Mouse (Mus musculus): ENCODE results near the gene Scn8a.
A peak's percentile ranks its signal among the peaks of the same experiment; 100 is the strongest.

The Scn8a gene

DNA sequence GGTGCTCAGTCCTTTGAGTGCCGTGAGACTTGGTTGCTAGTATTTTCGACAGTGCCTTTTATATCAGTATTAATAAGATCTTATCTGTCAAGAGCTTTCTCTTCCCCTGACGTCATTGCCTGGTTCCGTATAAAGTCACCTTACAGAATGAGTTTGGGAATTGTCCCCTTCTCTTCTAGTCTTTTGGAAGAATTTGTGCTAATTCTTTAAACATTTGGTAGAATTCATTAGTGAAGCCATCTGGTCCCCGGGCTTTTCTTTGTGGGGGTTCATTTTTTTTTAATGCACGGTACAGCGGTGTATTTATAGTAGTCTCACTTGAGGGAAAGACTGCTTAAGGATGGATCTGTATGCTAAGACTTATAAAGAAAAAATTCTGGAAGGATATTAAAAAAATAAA, 84.3 kb downstream of the Scn8a start:
- no peak for DNase-seq (ENCODE audit: low spot score in 2 of 2)

- no peak for DNase-seq (ENCODE audit: low spot score in 2 of 2)
Measured at GRCm38 (mm10) chr15:100954751-100955150, 85.1 kb downstream of the Scn8a start.

DNA sequence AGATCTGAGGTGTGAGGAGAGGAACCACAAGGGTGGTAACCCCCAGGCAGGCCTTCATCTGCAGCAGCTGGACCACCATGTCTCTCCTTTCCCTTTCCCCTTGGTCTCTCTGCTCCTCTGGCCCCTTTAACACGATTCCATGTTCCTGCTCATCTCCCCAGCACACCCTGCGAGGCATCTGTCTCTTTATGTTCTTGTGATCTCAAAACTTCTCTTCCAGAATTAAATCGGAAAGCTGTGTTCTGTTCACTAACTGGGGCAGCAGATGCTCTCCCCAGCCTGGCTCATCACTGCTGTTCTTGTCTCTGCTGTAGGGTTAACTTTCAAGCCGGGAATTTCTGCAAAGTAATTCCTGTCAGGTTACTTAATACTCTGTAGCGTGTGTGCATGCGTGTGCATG, 91.3 kb downstream of the Scn8a start:
- no peak for DNase-seq (ENCODE audit: low spot score in 2 of 2)

DNA sequence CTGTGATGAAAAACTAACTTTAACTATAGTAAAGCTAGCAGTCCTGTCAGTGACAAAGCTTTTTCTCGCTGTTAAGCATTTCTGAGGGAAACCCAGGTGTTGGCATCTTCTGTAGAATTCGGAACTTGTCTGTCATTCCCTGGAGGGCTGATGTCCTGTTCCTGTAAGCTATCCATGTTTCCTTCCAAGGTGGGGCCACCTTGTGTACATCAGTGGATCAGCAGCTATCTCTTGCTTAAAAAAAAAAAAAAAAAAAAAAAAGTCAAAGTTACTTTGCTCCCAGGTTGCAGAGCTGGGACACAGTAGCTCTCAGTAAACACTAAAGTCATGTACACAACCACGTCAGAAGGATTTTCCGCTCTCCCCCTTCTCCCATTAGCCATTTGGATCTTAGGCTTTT, 91.9 kb downstream of the Scn8a start:
- DNase-seq (ENCODE audit: low spot score in 2 of 2), result no peak

- no peak for DNase-seq (ENCODE audit: low spot score in 2 of 2)
Measured at GRCm38 (mm10) chr15:100971443-100971842, 101.8 kb downstream of the Scn8a start.

DNA sequence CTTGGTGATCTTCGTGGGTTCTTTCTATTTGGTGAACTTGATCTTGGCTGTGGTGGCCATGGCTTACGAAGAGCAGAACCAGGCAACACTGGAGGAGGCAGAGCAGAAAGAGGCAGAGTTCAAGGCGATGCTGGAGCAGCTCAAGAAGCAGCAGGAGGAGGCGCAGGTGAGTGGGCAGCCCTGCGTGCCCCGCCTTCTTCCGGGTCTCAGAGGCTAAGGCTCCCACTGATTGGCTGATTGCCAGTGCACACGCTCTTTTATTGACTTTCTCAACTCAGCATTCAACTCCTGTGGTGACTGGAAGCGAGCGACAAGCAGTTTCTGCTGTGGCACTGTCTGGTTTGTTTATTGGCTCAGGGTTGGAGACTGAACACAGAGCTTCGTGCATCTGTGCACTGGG, 103.1 kb downstream of the Scn8a start:
- no peak for DNase-seq (ENCODE audit: low spot score in 2 of 2)

- peak in 1 of 2 experiments; percentile 13 for DNase-seq (ENCODE audit: low spot score in 2 of 2)
Measured at GRCm38 (mm10) chr15:100974679-100975078, 105.0 kb downstream of the Scn8a start.

GRCm38 (mm10) chr15:100983427-100984153, 113.9 kb downstream of the Scn8a start:
- no peak for DNase-seq (ENCODE audit: low spot score in 2 of 2)

DNA sequence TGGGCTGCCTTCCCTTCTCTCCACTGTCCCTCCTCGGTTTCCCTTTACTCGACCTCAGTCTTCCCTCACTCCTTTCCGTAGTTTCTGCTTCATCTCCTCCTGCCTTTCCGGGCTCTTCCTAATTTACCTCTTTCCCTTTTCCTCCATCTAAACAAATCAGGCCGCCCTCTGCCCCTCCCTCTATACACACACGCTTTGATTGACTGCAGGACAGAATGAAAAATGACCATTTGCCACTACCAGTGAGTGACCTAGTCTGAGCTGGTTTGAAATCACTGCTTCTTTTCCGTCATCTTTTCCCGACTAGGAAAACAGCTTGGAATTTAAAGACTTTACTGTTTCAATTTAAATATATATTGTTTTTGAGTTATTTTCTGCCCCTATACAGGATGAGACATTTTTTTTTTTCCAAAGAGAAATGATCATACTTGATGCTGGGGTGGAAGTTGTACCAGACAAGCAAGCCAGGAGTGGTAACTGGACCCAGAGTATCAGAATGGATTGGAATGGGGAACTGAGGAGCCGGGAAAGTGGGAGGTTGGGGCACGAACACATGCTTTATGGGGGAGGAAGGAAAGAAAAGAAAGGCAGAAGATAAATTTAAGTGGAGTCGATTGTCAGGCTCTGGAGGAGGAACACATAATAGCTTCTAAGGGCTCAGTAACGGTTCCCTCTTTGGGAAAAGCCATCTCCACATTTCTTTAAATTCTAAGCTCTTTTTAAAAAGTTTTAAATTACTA, 114.7 kb downstream of the Scn8a start:
- no peak for DNase-seq (ENCODE audit: low spot score in 2 of 2)

GRCm38 (mm10) chr15:100986479-100986878, 116.8 kb downstream of the Scn8a start:
- DNase-seq (ENCODE audit: low spot score in 2 of 2), result no peak

- DNase-seq (ENCODE audit: low spot score in 2 of 2), result no peak
Measured at GRCm38 (mm10) chr15:100987031-100987430, 117.4 kb downstream of the Scn8a start.

- DNase-seq (ENCODE audit: low spot score in 2 of 2), result no peak
Measured at GRCm38 (mm10) chr15:100990283-100990682, 120.6 kb downstream of the Scn8a start.

DNA sequence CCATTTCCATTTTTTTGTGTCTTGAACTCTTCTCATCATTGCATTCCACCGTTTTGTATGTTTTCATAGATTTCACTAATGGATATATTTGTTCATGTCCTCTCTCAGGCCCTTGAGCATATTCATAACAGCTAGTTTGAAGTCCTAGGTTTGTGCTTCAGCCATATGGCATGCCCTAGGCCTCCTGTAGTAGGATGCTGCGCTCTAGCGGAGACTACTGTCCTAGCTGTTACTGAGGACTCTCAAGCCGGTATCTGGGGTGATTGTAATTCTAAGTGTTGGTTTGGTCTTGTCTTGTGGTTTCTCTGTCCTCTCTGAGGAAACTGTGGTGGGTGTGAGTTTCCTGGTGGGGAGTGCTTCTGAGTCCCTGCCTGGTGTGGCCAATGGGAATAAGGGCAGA, 127.4 kb downstream of the Scn8a start:
- DNase-seq (ENCODE audit: low spot score in 2 of 2), result no peak

- DNase-seq (ENCODE audit: low spot score in 2 of 2), result no peak
Measured at GRCm38 (mm10) chr15:101001685-101002084, 132.0 kb downstream of the Scn8a start.

GRCm38 (mm10) chr15:101002466-101002865, 132.8 kb downstream of the Scn8a start:
- no peak for DNase-seq (ENCODE audit: low spot score in 2 of 2)

GRCm38 (mm10) chr15:101004538-101004937, 134.9 kb downstream of the Scn8a start:
- DNase-seq (ENCODE audit: low spot score in 2 of 2), result no peak

GRCm38 (mm10) chr15:101005717-101006116, 136.1 kb downstream of the Scn8a start:
- DNase-seq (ENCODE audit: low spot score in 2 of 2), result no peak

DNA sequence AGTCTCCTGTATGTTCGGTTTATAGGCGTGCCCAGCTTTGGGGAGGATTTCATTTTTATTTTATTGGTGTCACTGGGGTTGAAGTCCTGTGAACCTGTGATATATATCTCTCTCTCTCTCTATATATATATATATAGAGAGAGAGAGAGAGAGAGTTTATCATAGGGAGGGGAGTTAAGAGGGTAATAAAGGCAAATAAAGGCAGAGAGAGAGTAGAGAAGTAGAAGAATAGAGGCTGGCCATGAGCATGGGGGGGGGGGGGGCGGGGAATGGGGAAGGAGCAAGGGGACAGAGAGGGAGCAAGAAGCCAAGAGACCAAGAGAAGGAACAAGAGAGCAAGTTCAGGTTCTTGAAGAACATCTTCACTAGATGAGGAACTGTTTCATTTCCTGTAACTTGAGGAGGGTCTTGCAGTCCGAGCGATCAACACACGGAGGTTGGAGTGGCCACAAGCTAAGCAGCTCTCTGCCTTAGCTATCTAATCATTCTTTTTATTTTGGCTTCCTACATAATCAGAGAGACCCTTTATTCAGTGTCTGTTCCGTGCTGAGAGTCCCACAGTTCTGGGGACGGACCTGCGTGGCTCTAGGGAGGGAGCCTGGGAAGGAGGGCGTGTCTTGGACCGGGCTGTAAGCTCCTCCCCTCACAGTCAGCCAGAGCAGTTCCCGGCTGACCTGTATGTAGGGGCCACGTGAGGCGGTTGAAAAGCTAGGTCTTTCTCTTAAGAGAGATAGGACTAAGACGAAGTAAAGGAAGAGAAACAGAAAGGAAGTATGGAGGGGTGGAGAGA, 136.8 kb downstream of the Scn8a start:
- DNase-seq (ENCODE audit: low spot score in 2 of 2), result no peak

- no peak for DNase-seq (ENCODE audit: low spot score in 2 of 2)
Measured at GRCm38 (mm10) chr15:101007236-101007635, 137.6 kb downstream of the Scn8a start.

GRCm38 (mm10) chr15:101008386-101009010, 138.8 kb downstream of the Scn8a start:
- DNase-seq (ENCODE audit: low spot score in 2 of 2), result no peak

DNA sequence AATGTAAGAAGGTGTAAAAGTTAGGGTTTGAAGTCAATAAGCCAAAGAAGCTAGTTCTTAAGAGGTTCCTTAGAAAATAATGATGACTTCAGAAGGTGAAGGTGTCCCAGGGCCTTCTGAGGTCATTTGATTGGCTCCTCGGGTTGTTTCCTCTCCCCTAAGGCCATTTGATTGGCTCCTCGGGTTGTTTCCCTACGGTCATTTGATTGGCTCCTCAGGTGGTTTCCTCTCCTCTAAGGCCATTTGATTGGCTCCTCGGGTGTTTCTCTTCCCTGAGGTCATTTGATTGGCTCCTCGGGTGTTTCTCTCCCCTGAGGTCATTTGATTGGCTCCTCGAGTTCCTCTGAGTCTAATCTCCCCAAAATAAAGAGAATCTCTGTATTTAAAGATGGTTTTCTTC, 141.7 kb downstream of the Scn8a start:
- DNase-seq (ENCODE audit: low spot score in 2 of 2), result no peak

DNA sequence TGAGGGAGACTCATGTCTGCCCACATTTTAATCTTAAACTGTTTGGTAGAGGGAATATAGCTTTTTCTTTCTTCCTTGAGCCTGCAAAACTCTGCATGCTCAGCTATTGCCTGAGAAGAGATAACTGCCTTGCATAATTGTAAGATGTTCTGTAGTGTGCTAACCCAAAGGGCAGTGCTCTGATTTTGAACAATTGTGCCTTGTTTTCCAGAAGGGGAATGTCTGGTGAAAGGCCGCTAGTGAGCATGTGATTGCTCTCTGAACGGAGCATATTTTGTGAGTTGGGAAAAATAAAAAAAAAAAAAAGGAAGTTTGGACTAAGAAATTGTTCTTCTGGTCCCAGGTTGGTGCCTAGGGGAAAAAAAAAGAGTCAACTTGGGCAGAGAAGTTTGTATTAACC, 159.3 kb downstream of the Scn8a start:
- DNase-seq (ENCODE audit: low spot score in 2 of 2), result no peak
